Mouse (Mus musculus): ENCODE data around the gene Eva1c. TPM values are rescaled to one million over a fixed set of nuclear protein-coding genes. Genes with fewer than 3 reads are reported as not detected.
A peak's percentile ranks its signal among the peaks of the same experiment; 100 is the strongest.

Eva1c gene
- total RNA-seq, 2 experiments from 2014 or later: 4.3 to 4.5 TPM

DNA sequence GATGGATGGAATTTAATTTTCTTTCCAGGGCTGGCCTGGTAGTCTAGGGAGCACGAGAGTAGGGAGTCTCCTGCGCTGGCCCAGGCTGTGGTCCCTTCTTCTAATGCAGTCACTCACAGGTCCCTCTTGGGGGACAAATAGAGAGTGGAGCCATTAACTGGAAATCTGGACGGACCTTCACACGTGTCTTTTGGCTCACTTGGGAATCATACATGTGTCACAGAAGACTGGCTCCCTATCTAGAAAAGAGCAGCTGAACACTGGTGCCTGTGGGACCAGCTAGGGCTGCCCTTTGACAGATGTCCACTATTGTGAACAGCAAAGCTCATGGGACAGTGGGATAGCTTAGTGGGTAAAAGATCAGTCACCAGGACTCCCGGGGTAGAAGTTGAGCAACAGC lies 478 bp upstream of the Eva1c start:
- no peak for DNase-seq

DNA sequence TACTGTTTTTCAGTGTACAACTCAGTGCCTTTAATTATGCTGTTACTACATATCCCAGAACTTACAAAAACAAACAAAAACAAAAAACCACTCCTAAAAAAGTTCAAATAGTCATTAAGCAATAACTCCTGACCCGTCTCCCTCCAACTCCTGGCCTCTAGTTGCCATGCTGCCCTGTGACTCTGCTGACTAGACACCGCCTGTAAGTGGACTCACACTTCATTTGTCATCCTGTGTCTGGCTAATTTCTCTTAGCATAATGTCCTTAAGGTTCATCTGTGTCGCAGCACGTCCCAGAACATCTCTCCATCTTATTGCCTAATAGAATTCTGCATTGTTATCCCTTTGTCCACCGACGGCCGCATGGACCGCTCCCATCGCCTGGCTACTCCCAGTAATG lies 979 bp downstream of the Eva1c start:
- no peak for DNase-seq

DNA sequence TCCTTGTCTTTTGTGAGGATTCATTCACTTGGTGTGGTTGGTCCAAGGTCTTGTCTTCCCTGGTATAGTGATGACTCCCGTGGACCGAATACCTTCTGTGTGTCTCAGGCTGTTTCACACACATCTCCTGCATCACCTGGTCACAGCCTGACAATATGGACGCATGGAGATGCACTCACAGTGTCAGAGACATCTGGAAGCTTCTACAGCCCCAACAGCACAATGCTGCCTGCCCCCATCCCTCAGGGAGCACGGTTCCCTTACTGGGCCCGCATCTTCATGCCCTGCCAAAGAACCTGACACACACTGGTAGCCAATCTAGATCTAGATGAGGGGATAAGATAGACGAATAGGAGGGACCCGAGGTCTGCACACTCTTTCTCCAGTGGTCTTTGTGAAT lies 2.6 kb downstream of the Eva1c start:
- no peak for DNase-seq

DNA sequence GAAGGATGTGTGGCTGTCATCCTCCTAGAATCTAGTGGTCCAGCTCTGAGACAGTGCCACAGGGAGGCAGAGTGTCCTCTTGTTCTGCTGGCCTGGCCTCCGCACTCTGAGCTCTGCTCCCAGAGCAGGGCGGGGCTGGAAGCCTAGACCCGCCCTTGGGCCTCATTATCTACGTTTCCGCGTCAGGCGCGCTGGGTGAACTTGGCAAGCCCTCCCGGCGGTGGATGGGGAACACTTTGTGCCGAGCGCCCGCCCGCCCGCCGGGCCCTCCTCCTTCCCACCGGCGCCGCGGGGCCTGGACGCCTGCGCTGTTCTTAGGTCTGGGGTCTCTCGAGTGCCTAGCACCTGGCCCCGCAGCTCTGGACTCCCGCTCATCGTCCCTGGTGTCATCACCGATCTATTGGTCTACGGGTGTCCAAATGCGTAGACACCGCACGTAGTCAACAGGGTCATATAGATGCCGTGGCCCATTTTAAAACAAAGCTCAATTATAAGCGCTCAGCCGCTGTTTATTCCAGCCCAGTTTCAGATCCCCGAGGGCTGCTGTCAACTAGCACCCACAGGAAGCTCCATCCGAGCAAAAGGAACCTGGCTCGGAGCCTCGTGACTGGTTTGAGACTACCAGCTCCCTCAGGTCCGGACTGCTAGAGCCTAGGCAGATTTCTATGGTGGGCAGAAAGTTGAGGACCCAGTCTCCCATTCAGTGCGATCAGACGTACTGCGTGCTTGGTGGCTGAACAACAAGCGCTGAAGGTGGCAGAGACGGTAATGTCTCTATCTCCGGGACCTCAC lies 3.6 kb downstream of the Eva1c start:
- DNase-seq: peak; percentile 93

DNA sequence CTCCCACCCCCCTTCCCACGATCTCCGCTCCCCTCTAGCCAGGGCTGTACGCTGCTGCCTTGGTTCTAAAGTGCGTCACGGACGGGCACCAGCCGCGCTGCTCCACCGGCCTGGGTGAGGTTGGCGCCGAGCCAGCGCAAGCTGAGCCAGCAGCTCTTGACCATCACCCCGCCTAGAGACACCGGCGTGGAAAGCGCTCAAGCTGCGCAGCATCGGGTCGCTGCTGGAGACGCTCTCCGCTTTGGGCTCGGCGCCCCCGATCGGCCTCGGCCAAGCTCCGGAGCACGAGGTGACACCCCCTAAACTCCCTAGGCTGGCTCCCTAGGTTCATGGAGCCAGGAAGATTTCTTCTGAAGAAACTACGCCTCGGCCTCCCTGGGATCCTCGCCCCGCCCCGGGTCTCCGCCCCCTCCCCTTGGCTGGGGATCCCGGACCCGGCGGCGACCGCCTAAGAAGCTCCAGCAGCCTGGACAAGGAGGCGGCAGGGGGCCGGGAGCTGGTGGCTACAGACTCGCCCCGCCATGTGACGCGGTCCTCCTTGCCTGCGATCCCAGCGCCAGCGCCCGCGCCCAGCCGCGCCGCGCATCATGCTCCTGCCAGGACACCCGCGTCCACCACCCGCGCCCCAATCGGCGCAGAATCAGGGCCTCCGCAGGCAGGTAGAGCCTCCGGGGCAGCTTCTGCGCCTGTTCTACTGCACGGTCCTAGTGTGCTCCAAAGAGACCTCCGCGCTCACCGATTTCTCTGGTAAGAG lies 4.3 kb downstream of the Eva1c start:
- peak; percentile 90 for DNase-seq

DNA sequence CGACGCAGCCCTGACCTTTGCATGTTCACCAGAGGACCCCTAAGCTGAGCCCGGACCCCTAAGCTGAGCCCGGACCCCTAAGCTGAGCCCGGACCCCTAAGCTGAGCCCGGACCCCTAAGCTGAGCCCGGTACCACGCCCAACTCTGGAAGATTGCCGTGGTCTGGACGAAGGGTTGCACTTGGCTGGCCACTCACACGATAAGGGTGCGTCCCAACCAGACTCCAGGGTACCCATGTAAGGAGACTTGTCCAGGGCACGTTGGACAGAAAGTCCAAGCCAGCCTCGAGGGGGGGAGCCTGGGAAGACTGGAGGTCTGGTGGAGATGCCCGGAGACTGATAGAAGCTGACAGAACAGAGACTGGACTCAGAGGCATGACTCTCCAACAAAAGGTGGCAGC lies 5.2 kb downstream of the Eva1c start:
- DNase-seq: no peak

DNA sequence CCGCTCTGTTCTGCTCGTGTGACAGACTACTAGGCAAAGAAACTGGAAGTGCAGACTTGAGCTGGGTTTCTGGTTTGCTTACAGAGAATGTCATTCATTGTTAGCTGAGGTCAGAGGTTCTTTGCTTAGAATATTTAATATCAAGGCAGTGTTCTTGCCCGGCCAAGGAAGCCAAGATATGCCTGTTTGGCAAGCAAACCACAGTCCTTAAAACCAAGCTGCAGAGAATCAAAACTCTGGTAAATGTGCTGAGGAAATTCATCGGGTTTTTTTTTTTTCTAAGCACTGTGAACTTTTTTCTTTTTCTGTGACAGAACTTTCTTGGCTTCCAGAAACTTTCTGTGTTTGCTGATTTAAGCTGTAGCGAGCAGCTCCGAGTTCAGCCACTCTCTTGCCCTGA lies 6.0 kb downstream of the Eva1c start:
- DNase-seq: no peak

DNA sequence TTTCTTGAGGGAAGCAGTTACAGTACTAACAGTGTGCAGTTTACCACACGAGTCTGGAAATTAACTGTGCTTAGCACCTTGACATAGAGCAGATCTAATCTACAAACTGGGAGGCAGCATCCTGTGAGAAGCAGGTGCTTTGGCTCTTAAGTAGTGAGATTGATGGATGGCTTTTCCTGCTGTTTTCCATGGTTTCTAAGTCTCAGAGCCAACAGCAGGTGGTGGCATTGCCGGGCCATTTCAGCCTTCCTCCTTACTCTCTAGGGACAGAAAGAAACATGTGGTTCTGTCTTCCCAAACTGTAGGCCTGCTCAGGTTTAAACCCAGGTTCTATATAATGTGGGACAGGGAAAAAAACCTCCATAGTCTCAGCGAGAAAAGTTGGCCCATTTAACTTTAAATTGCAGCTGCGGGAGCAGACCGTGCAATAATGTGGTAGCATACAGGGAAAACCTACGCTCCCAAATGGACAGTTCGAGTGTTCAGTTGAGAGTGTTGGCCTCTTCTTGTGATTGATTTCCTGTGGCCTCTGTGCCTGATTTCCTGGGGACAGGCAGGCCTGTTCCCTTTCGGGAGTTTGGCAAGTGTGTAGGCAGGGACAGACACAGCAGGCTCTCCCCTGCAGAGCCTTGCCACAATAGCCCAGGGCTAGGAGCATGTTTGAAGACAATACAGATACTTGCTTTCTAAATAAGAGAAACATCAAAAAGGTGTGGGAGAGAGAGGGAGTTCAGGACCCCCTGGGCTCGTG lies 6.7 kb downstream of the Eva1c start:
- no peak for DNase-seq

DNA sequence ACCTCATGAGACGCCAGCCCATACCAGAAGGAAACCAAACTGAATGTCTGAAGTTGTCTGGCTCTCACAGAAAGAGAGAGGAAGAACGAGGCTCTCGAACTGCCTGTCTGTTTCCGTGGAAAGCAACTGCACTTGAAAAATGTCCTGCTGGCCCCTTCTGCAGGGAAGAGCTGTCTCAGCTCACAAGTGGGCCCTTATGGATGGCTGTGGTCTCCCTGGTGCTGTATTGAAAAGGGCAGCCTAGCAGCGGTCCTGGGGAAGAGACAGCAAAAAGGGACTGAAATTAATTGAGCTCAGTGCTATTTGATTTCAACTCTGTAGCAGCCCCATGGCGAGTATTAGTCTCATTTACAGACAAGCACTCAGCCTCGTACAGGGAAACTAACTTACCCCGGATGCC lies 10.9 kb downstream of the Eva1c start:
- DNase-seq: no peak

DNA sequence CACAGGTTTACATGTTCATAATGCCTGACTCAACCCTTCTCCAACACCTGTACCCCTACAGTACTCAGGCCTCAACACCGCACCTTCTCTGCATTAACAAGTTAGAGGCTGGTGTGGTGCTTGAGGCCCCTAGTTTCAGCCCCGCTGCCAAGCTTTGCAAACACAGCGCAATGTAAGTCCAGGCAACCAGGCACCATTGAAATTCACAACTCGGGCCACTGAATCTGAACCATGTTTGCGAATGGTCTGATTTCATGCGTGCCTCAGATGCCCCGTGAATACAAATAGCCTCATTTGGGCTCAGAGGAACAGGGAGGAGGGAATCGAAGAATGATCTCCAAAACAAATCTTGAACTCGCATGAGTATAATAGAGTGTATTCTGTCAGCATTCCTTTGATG lies 15.6 kb downstream of the Eva1c start:
- no peak for DNase-seq

DNA sequence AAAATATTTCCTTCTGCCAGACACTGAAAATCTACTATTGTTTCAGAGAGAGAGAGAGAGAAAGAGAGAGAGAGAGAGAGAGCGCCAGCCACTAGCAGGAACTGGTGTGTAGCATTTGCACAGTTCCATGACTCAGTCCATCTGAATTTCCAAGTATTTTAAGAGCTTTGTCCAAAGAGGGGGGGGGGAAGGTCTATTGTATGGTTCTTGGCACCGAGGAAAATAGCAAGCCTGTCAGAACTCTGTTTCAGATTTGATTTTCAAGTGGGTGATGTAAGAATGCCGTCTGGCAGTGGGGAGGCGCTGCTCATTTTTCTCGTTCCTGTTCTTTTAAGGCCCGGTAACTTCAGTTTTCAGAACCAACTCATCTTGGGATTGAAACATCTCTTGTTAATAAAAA lies 18.5 kb downstream of the Eva1c start:
- DNase-seq: no peak

DNA sequence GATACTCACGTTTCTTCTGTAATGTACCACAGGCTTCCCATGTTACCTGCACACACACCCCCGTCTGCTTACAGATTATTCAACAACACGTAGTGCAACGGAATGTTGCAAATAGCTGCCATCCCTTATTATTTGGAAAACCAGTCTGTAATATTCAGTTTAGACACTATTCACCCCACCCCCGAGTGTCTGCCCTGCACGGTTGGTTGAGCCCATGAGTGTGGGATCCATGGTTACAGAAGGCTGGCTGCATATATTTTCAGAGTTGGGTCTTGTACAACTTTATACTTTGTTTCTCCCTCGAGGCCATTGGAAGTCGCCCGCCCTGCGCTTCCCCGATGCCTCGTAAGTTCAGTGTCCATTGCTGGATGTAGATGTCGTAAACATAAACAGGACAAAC lies 19.1 kb downstream of the Eva1c start:
- no peak for DNase-seq

DNA sequence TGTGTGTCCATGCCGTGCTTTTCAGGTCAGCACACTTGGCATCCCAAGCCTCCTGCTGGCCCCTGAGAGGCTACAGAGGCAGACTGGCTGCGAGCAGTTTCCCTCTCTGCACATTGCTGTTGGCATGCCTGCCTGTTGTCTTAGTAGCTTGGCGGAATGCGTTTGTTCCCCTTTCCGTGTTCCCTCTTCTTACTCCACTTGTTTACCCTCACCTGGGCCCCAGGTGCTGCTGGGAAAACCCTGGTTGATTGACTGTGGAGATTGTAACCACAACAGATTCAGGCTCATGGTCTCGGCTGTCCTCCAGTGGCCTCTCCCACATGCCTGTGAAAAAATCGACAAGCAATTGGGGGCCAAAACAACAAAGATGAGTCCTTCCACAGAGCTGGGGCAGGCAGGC lies 22.2 kb downstream of the Eva1c start:
- no peak for DNase-seq

DNA sequence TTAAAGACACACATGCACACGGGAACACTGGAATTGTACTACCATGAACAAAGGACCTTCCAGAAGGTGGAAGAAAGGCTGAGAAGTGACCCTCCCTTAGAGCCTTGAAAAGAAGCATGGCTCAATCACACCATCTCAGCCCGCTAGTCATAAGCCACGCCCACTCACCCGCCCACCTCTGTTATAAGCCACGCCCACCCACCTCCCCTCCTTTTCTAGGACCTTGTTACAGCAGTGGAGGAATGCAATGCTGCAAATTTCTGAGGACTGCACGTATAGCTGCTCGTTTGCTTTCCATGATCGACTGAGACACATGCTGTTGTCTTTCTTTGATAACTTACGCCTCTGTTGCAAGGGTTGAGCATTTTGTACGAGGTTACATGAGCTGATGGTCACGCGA lies 22.7 kb downstream of the Eva1c start:
- peak; percentile 30 for DNase-seq

DNA sequence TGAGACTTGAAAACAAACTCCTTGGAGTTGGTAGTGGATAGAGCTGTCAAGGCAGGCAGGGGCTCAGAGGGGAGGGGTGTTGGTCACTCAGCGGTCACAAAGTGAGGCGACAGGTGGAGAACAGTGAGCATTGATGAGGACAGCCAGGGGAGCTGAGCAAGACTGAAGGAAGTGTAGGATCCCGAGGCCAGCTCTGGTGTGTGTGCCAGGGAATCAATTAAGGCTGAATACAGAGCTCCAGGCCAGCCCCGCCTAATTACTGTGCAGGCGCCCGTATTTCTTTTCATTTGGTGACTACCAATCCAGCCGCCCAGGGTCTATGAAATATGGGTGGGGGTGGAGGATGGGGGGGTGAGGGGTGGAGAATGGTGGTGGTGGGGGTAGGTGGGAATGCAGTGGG lies 24.4 kb downstream of the Eva1c start:
- DNase-seq: no peak

DNA sequence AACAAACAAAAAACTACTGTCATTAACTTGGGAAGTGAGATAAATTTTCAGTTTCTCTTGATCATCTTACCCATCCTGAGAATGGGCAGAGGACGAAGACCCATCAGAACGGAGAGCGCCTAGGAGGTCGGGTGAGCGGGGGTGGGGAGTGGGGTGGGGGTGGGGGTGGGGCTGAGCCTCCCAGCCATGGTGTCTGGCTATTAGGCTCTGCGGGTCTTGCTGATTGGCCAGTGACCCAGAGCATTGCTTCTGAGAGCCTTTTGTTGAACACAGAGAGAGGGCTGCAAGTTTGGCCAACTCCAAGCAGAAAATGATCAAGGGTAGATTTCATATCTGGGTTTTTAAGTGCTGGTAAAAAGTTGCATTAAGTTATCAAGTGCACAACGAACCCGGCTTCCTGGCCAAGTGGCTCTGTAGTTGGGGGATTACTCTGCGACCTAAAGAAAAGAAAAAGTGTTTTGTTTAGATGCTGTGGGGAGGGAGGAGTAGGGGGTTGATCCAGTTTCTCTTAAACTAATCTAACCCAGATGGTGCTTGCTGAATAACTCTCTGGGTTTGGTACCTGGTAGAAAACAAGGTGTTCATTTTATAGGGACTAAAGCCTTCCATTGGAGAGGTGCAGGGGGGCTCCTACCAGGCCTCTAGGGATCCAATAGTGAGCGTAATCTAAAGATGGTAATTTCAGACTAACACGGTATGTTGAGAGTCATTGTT lies 25.3 kb downstream of the Eva1c start:
- DNase-seq: no peak

DNA sequence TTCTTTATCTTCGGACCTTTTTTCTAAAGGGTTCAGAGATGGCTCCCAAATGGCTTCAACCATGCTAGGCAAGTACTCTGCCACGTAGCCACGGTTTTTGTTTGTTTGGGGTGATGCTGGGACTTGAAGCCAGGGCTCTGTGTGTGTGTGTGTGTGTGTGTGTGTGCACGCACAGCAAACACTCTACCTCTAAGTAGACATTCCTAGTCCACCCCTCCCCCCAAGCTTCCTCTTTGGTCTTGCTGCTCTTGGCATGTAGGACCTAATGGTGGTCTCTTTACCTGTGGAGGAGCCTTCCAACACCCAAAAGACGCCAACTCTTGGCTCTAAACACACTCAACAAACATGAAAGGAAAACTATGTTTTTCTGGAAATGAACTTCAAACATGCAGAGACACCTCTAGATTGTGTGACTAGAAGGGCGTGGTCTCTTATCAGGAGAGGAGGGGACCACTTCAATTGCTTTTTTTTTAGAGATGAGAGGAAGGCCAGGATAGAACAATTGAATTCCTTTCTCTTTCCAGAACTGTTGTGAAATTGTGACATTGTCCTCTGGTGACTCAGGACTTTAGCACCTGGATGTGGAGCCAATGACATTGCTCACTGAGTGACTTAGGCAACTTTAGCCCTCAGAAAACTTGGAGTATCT lies 30.2 kb downstream of the Eva1c start:
- DNase-seq: no peak

DNA sequence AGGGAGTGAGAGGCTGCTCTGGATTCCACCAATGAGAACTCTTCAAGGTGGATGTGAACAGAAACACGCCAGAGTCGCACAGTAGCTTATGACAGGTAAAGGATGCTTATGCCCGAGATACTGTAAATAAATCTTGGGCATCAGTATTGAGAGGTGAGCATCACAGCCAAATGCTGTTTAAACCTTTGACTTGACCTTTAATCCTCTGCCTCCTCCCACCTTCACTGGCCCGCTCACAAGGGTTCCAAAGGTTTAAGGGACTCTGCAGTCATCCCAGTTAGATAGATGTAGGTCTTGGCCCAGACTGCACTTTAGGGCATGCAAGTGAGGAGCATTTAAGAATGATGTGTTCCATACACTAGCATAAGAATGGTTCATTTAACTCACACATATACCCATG lies 31.7 kb downstream of the Eva1c start:
- DNase-seq: no peak

DNA sequence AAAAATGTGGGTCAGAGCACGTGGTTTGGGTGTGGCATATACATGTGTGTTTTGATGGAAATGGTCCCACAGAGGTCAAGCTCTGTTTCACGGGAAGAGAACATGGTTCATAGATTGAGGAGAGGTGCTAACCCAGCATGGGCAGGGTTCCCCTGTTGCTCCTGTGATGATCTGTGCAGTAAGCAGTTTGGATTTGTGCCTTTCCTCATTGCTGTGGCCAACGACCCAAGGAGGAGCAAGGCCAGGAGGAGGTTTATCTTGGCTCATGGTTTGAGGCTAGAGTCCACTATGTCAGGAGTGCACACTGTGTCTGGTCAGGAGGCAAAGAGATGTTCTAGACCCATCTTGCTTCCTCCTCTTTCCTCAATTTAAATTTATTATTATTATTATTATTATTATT lies 36.5 kb downstream of the Eva1c start:
- no peak for DNase-seq

DNA sequence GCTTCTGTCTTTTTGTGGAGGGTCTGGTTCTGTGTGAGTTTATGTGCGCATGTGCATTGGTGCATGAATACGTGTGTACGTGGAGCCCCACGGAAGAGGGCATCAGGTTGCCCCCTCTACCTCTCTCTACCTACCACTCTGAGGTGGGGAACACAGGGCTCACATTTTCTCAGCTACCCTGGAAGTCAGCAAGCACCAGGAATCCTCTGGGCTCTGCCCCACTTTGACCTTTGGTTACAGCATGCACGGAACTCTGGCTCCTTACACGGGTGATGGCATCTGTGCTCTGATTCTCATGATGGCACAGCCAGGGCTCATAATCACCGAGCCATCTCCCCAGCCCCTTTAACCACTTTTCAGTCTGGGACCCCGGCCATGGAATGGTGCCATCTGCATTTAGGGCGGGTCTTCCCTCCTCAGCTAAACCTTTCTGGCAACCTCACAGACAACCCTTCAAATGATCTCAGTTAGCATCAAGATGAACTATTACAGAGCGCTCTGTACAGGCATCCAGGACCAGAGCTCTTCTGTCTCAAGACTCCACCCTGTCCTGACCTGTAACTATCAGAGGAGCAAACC lies 37.0 kb downstream of the Eva1c start:
- no peak for DNase-seq

DNA sequence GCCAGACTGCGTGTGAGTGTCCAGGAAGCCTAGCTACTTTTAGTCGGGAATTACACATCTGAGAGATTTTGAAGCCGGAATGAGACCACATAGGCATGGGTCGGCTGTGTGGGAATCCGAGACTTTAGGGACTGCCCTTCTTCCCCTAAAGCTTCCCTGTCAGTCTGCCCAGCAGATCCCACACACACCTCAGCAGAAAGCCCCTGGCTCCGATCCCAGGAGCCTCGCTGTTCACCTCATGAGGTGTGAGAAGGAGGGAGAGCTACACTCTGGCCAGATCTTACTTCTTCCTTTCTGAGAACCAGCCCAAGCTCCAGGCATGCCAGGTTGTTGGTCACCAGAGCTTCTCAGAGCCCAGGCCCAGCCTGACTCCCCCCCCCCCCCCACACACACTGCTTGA lies 38.2 kb downstream of the Eva1c start:
- DNase-seq: no peak

DNA sequence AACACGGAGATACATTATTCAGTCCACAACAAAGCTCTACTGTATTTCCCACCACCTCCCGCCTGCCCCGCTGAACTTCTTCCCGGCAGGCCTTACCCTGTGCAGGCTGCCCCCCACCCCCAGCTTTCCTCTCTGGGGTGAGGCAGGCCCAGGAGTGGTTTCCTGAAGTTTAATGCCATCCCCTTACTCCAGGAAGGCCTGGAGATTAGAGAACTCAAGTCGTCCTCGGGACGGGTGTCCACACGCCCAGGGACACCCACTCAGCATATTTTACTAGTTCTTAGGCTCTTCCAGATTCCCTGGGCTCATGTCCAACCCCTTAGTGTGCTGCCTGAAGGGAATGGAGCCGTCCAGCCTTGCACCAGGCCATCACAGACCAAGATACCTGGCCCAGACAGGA lies 39.1 kb downstream of the Eva1c start:
- DNase-seq: no peak
